Mouse (Mus musculus) adrenal gland, postnatal 25 days (tissue): ENCODE measurements around the gene Ptprd. TPM values are rescaled to one million over a fixed set of nuclear protein-coding genes. Genes with fewer than 3 reads are reported as not detected.

Source experiments
- DNase-seq: peaks from one replicate; pipeline ENCODE4 v3.0.0; 2021; ENCODE audit warnings: mixed read lengths
- long read RNA-seq: library from polyadenylated mRNA; stranded (forward); transcript quantifications from one replicate; pipeline ENCODE4 v2.0.0, GENCODE M21; 2021
- total RNA-seq: library from RNA; stranded (reverse); gene quantifications from 2 replicates; pipeline ENCODE4 v1.2.3, GENCODE M21; 2021

Ptprd gene
- total RNA-seq, result 120 and 142 TPM in 2 replicates
- long read RNA-seq, partial matches to known transcripts, result 20 of 37 reads
- long read RNA-seq, other reads (novel, unspliced or antisense), result 17 of 37 reads

GRCm38 (mm10) chr4:78211529-78212494 is at the start of gene Ptprd:
Gene Ptprd, minus strand, starts transcription at chr4:78211961.
- peak; percentile 38 for DNase-seq

GRCm38 (mm10) chr4:78235820-78236219 is 24.1 kb upstream of the Ptprd start:
- DNase-seq, result no peak

- no peak for DNase-seq
Measured at GRCm38 (mm10) chr4:78235316-78235715, 23.6 kb upstream of the Ptprd start.

GRCm38 (mm10) chr4:78234681-78235080 is 22.9 kb upstream of the Ptprd start:
- peak; percentile 18 for DNase-seq

GRCm38 (mm10) chr4:78213949-78214348 is 2.2 kb upstream of the Ptprd start:
- DNase-seq, result no peak

- DNase-seq, result no peak
Measured at GRCm38 (mm10) chr4:78212941-78213340, 1.2 kb upstream of the Ptprd start.

- no peak for DNase-seq
Measured at GRCm38 (mm10) chr4:78210878-78211528, 758 bp downstream of the Ptprd start.

- no peak for DNase-seq
Measured at GRCm38 (mm10) chr4:78205018-78205417, 6.7 kb downstream of the Ptprd start.

GRCm38 (mm10) chr4:78168447-78168846 is 43.3 kb downstream of the Ptprd start:
- DNase-seq, result no peak

- DNase-seq, result no peak
Measured at GRCm38 (mm10) chr4:78160451-78160850, 51.3 kb downstream of the Ptprd start.

- DNase-seq, result no peak
Measured at GRCm38 (mm10) chr4:78150561-78150960, 61.2 kb downstream of the Ptprd start.

- no peak for DNase-seq
Measured at GRCm38 (mm10) chr4:78142767-78143148, 69.0 kb downstream of the Ptprd start.

- DNase-seq, result no peak
Measured at GRCm38 (mm10) chr4:78142088-78142766, 69.5 kb downstream of the Ptprd start.

- DNase-seq, result no peak
Measured at GRCm38 (mm10) chr4:78110898-78111297, 100.9 kb downstream of the Ptprd start.

GRCm38 (mm10) chr4:78097526-78097925 is 114.2 kb downstream of the Ptprd start:
- DNase-seq, result no peak

GRCm38 (mm10) chr4:78082744-78083143 is 129.0 kb downstream of the Ptprd start:
- DNase-seq, result no peak

GRCm38 (mm10) chr4:78077499-78077898 is 134.3 kb downstream of the Ptprd start:
- no peak for DNase-seq

- DNase-seq, result no peak
Measured at GRCm38 (mm10) chr4:78077087-78077486, 134.7 kb downstream of the Ptprd start.

- no peak for DNase-seq
Measured at GRCm38 (mm10) chr4:78038401-78038800, 173.4 kb downstream of the Ptprd start.

GRCm38 (mm10) chr4:78002065-78002464 is 209.7 kb downstream of the Ptprd start:
- no peak for DNase-seq

- no peak for DNase-seq
Measured at GRCm38 (mm10) chr4:77992709-77993108, 219.1 kb downstream of the Ptprd start.

GRCm38 (mm10) chr4:77982094-77982493 is 229.7 kb downstream of the Ptprd start:
- no peak for DNase-seq

- DNase-seq, result no peak
Measured at GRCm38 (mm10) chr4:77961711-77962110, 250.1 kb downstream of the Ptprd start.
